Mouse (Mus musculus) midbrain, postnatal 0 days (tissue): ENCODE results near the gene Mat2a. TPM values are rescaled to one million over a fixed set of nuclear protein-coding genes. Genes with fewer than 3 reads are reported as not detected.

Source experiments
- ATAC-seq: fragments of 200-750 bp; cut with Nextera tagmentation; 2 replicates; pipeline ENCODE4 v1.8.0; 2017; ENCODE audit warnings: moderate number of reproducible peaks, mild to moderate bottlenecking, moderate TSS enrichment, moderate library complexity; ENCODE audit not compliant: low FRiP score
- DNase-seq: peaks from one replicate; pipeline ENCODE4 v3.0.0-alpha.2; 2015; ENCODE audit warnings: low spot score
- H3K27ac ChIP-seq: fragments of 300-500 bp; sonication (generic); 2 replicates; pipeline ENCODE4 v1.5.1; 2014; ENCODE audit warnings: low read depth, mild to moderate bottlenecking, low read length, mixed read lengths
- H3K27me3 ChIP-seq: fragments of 300-500 bp; sonication (generic); 2 replicates; pipeline ENCODE4 v1.6.1; 2014; ENCODE audit warnings: low read length, control low read depth, mixed read lengths; ENCODE audit not compliant: insufficient read depth
- H3K36me3 ChIP-seq: fragments of 300-500 bp; sonication (generic); 2 replicates; pipeline ENCODE4 v1.6.1; 2014; ENCODE audit warnings: low read length, control low read depth, mixed read lengths; ENCODE audit not compliant: insufficient read depth
- H3K4me1 ChIP-seq: fragments of 300-500 bp; sonication (generic); 2 replicates; pipeline ENCODE4 v1.6.1; 2014; ENCODE audit warnings: mild to moderate bottlenecking, control low read depth, antibody characterized with exemption, low read length, mixed read lengths; ENCODE audit not compliant: insufficient read depth
- H3K4me2 ChIP-seq: fragments of 300-500 bp; sonication (generic); 2 replicates; pipeline ENCODE4 v1.6.1; 2014; ENCODE audit warnings: low read depth, mild to moderate bottlenecking, low read length, mixed read lengths; ENCODE audit not compliant: poor library complexity, severe bottlenecking
- H3K4me3 ChIP-seq: fragments of 300-500 bp; sonication (generic); 2 replicates; pipeline ENCODE4 v1.5.1; 2014; ENCODE audit warnings: low read depth, mild to moderate bottlenecking, low read length, moderate library complexity
- H3K9ac ChIP-seq: fragments of 300-500 bp; sonication (generic); replicated peaks from 2 replicates; pipeline ENCODE4 v1.6.1; 2014; ENCODE audit warnings: mild to moderate bottlenecking, low read length, moderate library complexity, mixed read lengths; ENCODE audit not compliant: poor library complexity, severe bottlenecking
- H3K9me3 ChIP-seq: fragments of 300-500 bp; sonication (generic); 2 replicates; pipeline ENCODE4 v1.6.1; 2016; ENCODE audit warnings: low read length, control low read depth
- CTCF ChIP-seq: IDR thresholded peaks from 2 replicates; pipeline ENCODE4 v1.5.1; 2016; ENCODE audit warnings: antibody characterized with exemption, mild to moderate bottlenecking
- WGBS: fragments of 180-500 bp; shearing (Covaris S2); extraction: QIAGEN DNeasy Blood & Tissue Kit; methylation state at CpG from one replicate; pipeline ENCODE4 v1.1.7; 2014; 5-methylcytosine and 5-hydroxymethylcytosine counted together
- polyA plus RNA-seq: library from polyadenylated mRNA; unstranded; fragments of >200 nt; fragmentation: Nextera tagmentation; extraction: Ambion mirVana; gene quantifications from 2 replicates; pipeline ENCODE4 v1.2.1, GENCODE M21; 2015
- total RNA-seq: library from RNA; depleted of rRNA; stranded (reverse); fragments of >200 nt; gene quantifications from 2 replicates; pipeline ENCODE4 v1.2.3, GENCODE M21; 2014; rRNA removed

Gene Mat2a
- 120 and 150 TPM in 2 replicates for total RNA-seq
- 279 and 298 TPM in 2 replicates for polyA plus RNA-seq

DNA sequence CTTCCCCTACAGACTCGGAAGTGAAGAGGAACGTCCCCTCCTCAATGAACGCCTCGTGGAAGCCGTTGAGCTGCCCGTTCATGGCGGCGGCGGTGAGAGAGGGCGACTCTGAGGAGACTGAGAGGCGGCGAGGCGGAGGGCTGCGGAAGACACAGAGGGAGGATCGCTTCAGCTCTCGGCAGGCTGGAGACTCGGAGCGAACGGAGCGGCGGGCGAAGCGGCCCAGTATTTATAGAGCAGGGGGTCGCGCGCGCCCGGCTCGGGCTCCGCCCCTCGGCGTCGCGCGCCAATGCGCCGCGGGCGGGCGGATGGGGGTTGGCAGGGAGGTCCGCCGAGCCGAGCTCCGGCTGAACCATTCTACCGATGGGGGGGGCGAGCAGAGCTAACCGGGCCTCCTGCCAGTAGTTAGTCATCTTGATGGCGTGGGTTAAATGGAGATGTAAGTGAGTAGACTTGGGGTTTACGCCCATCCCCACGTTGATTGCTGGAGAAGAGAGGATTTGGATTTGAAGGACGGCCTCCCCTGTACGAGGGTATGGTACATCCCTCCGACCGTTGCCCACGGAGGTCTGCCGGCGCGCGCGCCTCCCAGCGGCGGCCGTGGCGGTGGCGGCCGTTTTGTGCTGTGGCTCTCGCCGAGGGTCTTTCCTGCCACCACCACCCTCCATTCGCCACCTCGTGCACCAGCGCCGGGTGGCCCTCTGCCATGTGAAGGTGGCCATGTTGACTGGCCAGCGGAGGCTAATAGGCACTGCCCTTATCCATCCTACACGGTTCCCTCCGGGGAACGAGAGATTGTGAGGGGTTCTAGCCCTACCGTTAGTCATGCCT is at the start of gene Mat2a:
TSS of gene Mat2a (minus strand) at position 204 of the 831 bp plus-strand sequence.
- ATAC-seq = peak; percentile 90
- peak within 1 kb of the TSS; percentile 69 for H3K4me2 ChIP-seq
- H3K36me3 ChIP-seq = peaks cover 11% of the 10 kb centered on the region
- H3K9ac ChIP-seq = peak within 1 kb of the TSS; percentile 100
- peak; percentile 96 for DNase-seq
- no peaks in the 10 kb centered on the region for H3K9me3 ChIP-seq
- peak; percentile 83 for TF ChIP-seq CTCF
- H3K27me3 ChIP-seq = no peaks in the 10 kb centered on the region
- under 1% methylated on average over 66 of the region's 77 CpGs for WGBS
- H3K4me3 ChIP-seq = peak within 1 kb of the TSS; percentile 86
- peak within 1 kb of the TSS; percentile 99 for H3K27ac ChIP-seq
- H3K4me1 ChIP-seq = peaks cover 12% of the 10 kb centered on the region; the same call in 1 of the 2 replicates

DNA sequence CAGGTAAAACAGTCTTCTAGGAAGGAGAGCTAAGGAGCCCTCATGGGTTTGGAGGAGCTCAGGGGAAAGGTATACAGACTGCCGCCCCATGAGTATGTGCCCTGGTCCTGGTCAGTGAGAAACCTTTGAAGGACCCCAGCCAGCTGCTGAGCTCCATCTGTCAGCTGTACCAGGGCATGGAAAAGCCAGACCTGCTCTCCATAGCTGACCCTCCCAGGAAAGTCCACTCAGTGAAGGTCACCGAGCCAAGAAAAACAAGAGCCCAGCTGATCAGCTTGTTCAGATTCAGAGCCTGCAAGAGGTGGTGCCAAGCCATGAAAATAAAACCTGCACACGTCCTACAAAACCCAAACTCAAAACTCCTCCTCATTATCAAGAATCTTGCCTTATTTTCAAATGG is 49.5 kb upstream of the Mat2a start:
- H3K36me3 ChIP-seq = no peaks in the 10 kb centered on the region
- TF ChIP-seq CTCF = no peak
- DNase-seq (no peak), ATAC-seq (no peak)
- H3K4me1 ChIP-seq = no peaks in the 10 kb centered on the region
- no peaks in the 10 kb centered on the region for H3K9me3 ChIP-seq
- no peak overlapping the region for H3K9ac ChIP-seq
- no peak overlapping the region for H3K4me3 ChIP-seq
- no peak overlapping the region for H3K4me2 ChIP-seq
- WGBS = 64% methylated on average over 3 of the region's 3 CpGs
- no peaks in the 10 kb centered on the region for H3K27me3 ChIP-seq
- no peak overlapping the region for H3K27ac ChIP-seq

DNA sequence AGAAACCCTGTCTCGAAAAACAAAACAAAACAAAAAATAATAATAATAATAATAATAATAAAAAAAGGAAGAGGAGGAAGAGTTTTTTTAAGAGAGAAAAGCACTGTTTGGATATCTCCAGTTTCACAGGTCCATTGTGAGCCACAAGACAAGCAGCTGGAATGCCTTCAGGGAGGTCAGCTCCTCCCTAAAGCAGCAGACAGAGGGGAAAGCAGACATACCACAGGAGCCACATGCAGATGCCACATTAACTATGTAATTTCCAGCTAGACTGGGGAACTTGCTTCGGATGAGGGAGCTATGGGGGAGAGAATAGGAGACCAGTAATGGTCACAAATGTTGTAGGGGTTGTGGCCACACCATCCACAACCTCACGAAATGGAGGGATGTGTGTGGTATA is 47.9 kb upstream of the Mat2a start:
- no peak overlapping the region for H3K4me3 ChIP-seq
- DNase-seq (no peak), ATAC-seq (no peak)
- no peak overlapping the region for H3K9ac ChIP-seq
- no peak for TF ChIP-seq CTCF
- H3K4me2 ChIP-seq = no peak overlapping the region
- H3K36me3 ChIP-seq = no peaks in the 10 kb centered on the region
- WGBS = 76% methylated on average over 3 of the region's 3 CpGs
- H3K4me1 ChIP-seq = no peaks in the 10 kb centered on the region
- no peak overlapping the region for H3K27ac ChIP-seq
- no peaks in the 10 kb centered on the region for H3K27me3 ChIP-seq
- H3K9me3 ChIP-seq = no peaks in the 10 kb centered on the region

DNA sequence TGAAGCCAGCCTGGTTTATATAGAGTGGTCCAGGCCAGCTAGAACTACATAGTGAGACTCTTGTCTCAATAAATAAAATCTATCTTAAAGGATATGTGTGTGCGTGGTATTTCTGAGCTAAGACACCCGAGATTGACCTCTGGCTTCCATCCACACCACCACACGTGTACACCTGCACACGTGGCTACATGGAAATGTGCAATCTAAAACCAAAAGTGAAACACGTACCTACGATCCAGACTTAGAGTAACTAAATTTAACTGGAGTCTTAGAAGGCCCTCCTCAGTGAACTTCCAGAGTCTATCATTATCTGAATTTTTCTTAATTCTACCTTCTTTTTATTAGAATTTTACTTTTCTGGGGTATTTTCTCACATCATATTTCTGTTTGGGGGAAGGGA is 46.9 kb upstream of the Mat2a start:
- Histone ChIP-seq H3K27me3 (no peaks in the 10 kb centered on the region), H3K9ac (no peak overlapping the region), H3K27ac (no peak overlapping the region), H3K36me3 (no peaks in the 10 kb centered on the region), H3K4me1 (no peaks in the 10 kb centered on the region), H3K4me2 (no peak overlapping the region), H3K9me3 (no peaks in the 10 kb centered on the region), H3K4me3 (no peak overlapping the region)
- TF ChIP-seq CTCF = no peak
- DNase-seq (no peak), ATAC-seq (no peak)
- 91% methylated on average over 6 of the region's 6 CpGs for WGBS

DNA sequence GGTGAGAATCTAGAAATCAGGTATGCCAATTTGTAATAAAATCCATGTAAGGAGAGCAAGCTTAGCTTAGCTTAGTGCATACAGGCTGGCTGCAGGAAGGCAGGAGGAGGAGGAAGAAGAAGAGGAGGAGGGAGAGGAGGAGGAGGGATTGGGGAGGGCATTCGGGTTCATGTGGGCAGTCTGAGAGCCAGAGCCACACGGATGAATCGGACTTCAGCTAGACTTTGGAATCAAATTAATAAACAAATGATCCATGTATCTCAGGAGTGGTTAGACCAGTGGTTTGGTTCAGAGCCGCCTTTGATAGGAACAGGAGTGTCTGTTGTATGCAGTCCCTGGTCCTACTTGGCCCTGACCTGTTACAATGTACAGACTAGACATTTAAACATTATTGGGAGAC is 45.5 kb upstream of the Mat2a start:
- no peak for ATAC-seq

DNA sequence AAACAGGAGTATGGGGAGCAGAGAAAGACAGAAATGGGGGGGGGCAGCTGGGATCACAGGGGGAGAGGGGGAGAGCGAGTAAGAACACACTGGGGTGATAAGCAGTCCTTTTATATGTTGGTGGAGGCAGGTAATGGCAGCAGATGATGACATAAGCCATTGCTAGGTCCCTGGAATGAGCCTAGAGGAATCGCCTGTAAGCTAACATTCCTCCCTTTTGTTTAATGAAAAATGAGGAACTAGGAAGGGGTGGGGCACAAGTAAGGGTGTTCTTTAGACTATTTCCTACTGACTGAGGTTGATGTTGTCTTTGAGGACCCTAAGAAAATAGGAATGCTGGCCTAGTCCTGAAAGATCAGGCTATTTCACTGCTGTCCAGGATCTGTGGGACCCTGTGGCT is 42.8 kb upstream of the Mat2a start:
- no peaks in the 10 kb centered on the region for H3K36me3 ChIP-seq
- DNase-seq (no peak), ATAC-seq (no peak)
- no peak overlapping the region for H3K4me3 ChIP-seq
- H3K9ac ChIP-seq = no peak overlapping the region
- no peak overlapping the region for H3K27ac ChIP-seq
- no peaks in the 10 kb centered on the region for H3K4me1 ChIP-seq
- H3K4me2 ChIP-seq = no peak overlapping the region
- H3K9me3 ChIP-seq = no peaks in the 10 kb centered on the region
- no peak for TF ChIP-seq CTCF
- H3K27me3 ChIP-seq = no peaks in the 10 kb centered on the region
- WGBS = 75% methylated on average over 2 of the region's 2 CpGs

More for the DNA sequence above, 45.5 kb upstream of the Mat2a start:
- H3K27me3 ChIP-seq = no peaks in the 10 kb centered on the region
- no peak for DNase-seq
- TF ChIP-seq CTCF = no peak
- H3K4me1 ChIP-seq = no peaks in the 10 kb centered on the region
- no peaks in the 10 kb centered on the region for H3K9me3 ChIP-seq
- WGBS = 68% methylated on average over 4 of the region's 4 CpGs
- H3K36me3 ChIP-seq = no peaks in the 10 kb centered on the region
- H3K4me2 ChIP-seq = no peak overlapping the region
- no peak overlapping the region for H3K27ac ChIP-seq
- H3K4me3 ChIP-seq = no peak overlapping the region
- no peak overlapping the region for H3K9ac ChIP-seq
